Mouse (Mus musculus) lung, postnatal 0 days (tissue): ENCODE measurements around the gene Inka1. TPM values are rescaled to one million over a fixed set of nuclear protein-coding genes. Genes with fewer than 3 reads are reported as not detected.

ENCODE experiments used
- ATAC-seq: fragments of 200-750 bp; cut with Nextera tagmentation; 2 replicates; pipeline ENCODE4 v1.8.0; 2017; ENCODE audit warnings: moderate library complexity
- DNase-seq: peaks from one replicate; pipeline ENCODE4 v3.0.0-alpha.2; 2016; ENCODE audit warnings: low spot score
- H3K27ac ChIP-seq: fragments of 300-500 bp; sonication (generic); 2 replicates; pipeline ENCODE4 v1.5.1; 2014; ENCODE audit warnings: antibody characterized with exemption, mild to moderate bottlenecking, low read length, mixed read lengths
- H3K27me3 ChIP-seq: fragments of 300-500 bp; sonication (generic); replicated peaks from 2 replicates; pipeline ENCODE4 v1.6.1; 2014; ENCODE audit warnings: low read length, mixed read lengths; ENCODE audit not compliant: insufficient read depth
- H3K36me3 ChIP-seq: fragments of 300-500 bp; sonication (generic); 2 replicates; pipeline ENCODE4 v1.6.1; 2014; ENCODE audit warnings: low read length, mixed read lengths; ENCODE audit not compliant: insufficient read depth
- H3K4me1 ChIP-seq: fragments of 300-500 bp; sonication (generic); 2 replicates; pipeline ENCODE4 v1.6.1; 2014; ENCODE audit warnings: antibody characterized with exemption, low read depth, low read length, mixed read lengths; ENCODE audit not compliant: insufficient read depth
- H3K4me2 ChIP-seq: fragments of 300-500 bp; sonication (generic); replicated peaks from 2 replicates; pipeline ENCODE4 v1.6.1; 2014; ENCODE audit warnings: low read depth, mild to moderate bottlenecking, low read length, moderate library complexity, mixed read lengths
- H3K4me3 ChIP-seq: fragments of 300-500 bp; sonication (generic); 2 replicates; pipeline ENCODE4 v1.5.1; 2014; ENCODE audit warnings: low read depth, low read length
- H3K9ac ChIP-seq: fragments of 300-500 bp; sonication (generic); replicated peaks from 2 replicates; pipeline ENCODE4 v1.6.1; 2014; ENCODE audit warnings: low read depth, mild to moderate bottlenecking
- H3K9me3 ChIP-seq: fragments of 300-500 bp; sonication (generic); 2 replicates; pipeline ENCODE4 v1.6.1; 2016; ENCODE audit warnings: low read length, mixed read lengths
- CTCF ChIP-seq: IDR thresholded peaks from 2 replicates; pipeline ENCODE4 v1.5.1; 2016; ENCODE audit warnings: antibody characterized with exemption, mild to moderate bottlenecking
- EP300 ChIP-seq: IDR thresholded peaks from 2 replicates; pipeline ENCODE4 v1.6.1; 2016; ENCODE audit warnings: antibody characterized with exemption, mild to moderate bottlenecking, control low read depth
- WGBS: fragments of 180-500 bp; shearing (Covaris S2); extraction: QIAGEN DNeasy Blood & Tissue Kit; methylation state at CpG from one replicate; pipeline ENCODE4 v1.1.7; 2014; 5-methylcytosine and 5-hydroxymethylcytosine counted together
- polyA plus RNA-seq: library from polyadenylated mRNA; unstranded; fragments of >200 nt; fragmentation: Nextera tagmentation; extraction: Ambion mirVana; gene quantifications from 2 replicates; pipeline ENCODE4 v1.2.1, GENCODE M21; 2015

Inka1 gene
- polyA plus RNA-seq, 1 experiment from 2014 or later: 65.0 TPM

GRCm38 (mm10) chr9:107987950-107988349, 2.3 kb upstream of the Inka1 start:
- ATAC-seq: no peak
- Histone ChIP-seq H3K27ac (no peak overlapping the region), H3K4me1 (peaks cover 4% of the 10 kb centered on the region; the same call in 1 of the 2 replicates), H3K9ac (no peak overlapping the region), H3K9me3 (no peaks in the 10 kb centered on the region), H3K27me3 (no peaks in the 10 kb centered on the region), H3K36me3 (no peaks in the 10 kb centered on the region), H3K4me2 (no peak overlapping the region), H3K4me3 (no peak overlapping the region)
- TF ChIP-seq EP300: no peak
- TF ChIP-seq CTCF: no peak
- DNase-seq: no peak
- WGBS: 76% methylated on average over 3 of the region's 3 CpGs

DNA sequence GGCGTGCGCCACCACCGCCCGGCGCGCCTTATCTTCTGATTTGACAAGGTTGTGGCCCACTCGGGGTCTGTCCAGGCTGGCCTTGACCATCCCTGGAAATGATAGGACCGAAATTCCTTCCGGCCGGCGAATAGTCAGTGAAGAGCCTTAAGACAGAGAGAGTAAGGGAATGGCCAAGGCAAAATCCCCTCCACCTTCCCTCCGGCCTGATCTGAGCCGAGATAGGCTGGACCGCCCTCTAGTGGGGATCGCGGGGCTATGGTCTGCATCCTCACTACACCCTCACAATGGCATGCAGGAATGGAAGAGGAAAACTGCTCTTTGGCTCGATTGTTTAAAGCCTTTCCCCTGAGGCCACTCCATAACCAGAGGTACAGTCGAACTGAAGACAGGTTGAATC, 697 bp upstream of the Inka1 start:
- no peaks in the 10 kb centered on the region for H3K36me3 ChIP-seq
- H3K4me2 ChIP-seq: peak overlapping the region; percentile 70
- H3K27ac ChIP-seq: no peak overlapping the region; the same call in 1 of the 2 replicates
- peaks cover 11% of the 10 kb centered on the region; the same call in 1 of the 2 replicates for H3K4me1 ChIP-seq
- H3K9me3 ChIP-seq: no peaks in the 10 kb centered on the region
- H3K9ac ChIP-seq: no peak overlapping the region
- DNase-seq: peak; percentile 93
- no peak for TF ChIP-seq EP300
- peak; percentile 97 for TF ChIP-seq CTCF
- ATAC-seq: peak; percentile 41
- H3K4me3 ChIP-seq: peak overlapping the region; percentile 59
- WGBS: 5% methylated on average over 18 of the region's 18 CpGs
- H3K27me3 ChIP-seq: no peaks in the 10 kb centered on the region

- 32% methylated on average over 9 of the region's 9 CpGs for WGBS
- Histone ChIP-seq H3K27ac (peak overlapping the region; percentile 92), H3K9me3 (no peaks in the 10 kb centered on the region), H3K9ac (peak overlapping the region; percentile 44), H3K4me1 (peaks cover 11% of the 10 kb centered on the region; the same call in 1 of the 2 replicates), H3K36me3 (0 out of 2 replicates have a peak, but pooled peaks cover 6% of the 10 kb centered on the region), H3K4me3 (peak overlapping the region; percentile 59), H3K4me2 (peak overlapping the region; percentile 70), H3K27me3 (no peaks in the 10 kb centered on the region)
- TF ChIP-seq EP300 (no peak), CTCF (no peak)
- DNase-seq (no peak), ATAC-seq (no peak)
These were observed 974 bp downstream of the Inka1 start for GRCm38 (mm10) chr9:107984754-107985055.

DNA sequence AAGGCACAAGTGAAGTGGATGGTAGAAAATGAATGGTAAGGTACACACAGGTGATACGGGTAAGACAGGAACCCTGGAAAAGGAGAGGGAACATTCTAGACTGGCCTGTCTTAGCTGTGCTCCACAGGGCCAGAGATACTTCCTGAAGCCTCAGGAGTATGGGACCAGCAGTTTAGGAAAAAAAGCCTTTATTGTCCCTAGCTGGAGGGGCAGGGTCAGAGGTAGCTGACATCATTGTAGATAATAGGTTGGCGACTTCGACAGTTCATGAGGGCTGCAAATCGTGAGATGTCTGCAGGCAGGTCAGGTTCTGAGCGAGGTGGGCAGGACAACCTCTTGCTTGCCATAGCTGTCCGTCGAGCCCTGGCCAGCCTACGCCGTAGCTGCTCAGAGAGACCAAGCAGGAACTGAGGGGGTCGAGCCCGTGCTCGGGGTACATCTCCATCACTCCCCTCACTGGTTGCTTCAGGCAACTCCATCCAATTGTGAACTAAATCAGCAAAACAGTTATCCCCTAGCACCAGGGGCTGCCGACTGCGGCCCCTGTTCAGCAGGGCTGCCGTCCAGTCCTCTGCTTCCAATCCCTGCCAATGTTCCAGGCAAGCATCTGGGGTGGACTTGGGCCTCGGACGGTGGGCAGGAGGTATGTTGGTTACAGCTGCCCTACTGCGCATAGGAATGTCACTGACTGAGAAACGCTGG, 1.5 kb downstream of the Inka1 start:
- Histone ChIP-seq H3K27me3 (no peaks in the 10 kb centered on the region), H3K4me1 (peaks cover 11% of the 10 kb centered on the region; the same call in 1 of the 2 replicates), H3K9ac (peak overlapping the region; percentile 44), H3K36me3 (0 out of 2 replicates have a peak, but pooled peaks cover 11% of the 10 kb centered on the region), H3K4me2 (peak overlapping the region; percentile 70), H3K9me3 (no peaks in the 10 kb centered on the region), H3K4me3 (peak overlapping the region; percentile 59), H3K27ac (peak overlapping the region; percentile 92)
- TF ChIP-seq CTCF (no peak), EP300 (no peak)
- ATAC-seq (no peak), DNase-seq (no peak)
- WGBS: 23% methylated on average over 19 of the region's 19 CpGs

DNA sequence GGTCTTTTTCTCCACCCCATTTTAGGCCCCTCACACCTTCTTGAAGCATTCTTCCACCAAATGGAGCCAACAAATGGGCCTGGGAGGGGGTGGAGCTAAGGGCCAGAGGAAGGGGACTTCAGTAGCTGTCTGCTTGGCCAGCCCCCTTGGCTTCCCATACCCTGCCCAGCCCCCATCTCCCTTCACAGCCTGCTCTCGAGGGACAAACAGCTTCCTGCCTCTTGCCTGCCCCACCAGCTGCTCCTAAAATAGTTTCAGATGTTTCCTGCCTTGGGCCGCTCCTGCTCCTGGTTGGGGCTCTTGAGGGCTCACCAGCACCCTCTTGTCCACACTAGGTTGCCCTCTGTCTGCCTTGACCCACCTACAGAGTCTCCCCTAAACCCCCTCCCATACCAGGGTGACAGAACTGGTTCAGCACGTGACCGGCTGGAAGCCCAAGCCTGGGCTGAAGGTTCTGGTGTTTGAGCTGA, 2.2 kb downstream of the Inka1 start:
- DNase-seq: peak; percentile 94
- WGBS: 3% methylated on average over 4 of the region's 4 CpGs
- Histone ChIP-seq H3K4me1 (peaks cover 11% of the 10 kb centered on the region; the same call in 1 of the 2 replicates), H3K4me2 (peak overlapping the region; percentile 70), H3K9ac (peak overlapping the region; percentile 44; the same call in 1 of the 2 replicates), H3K9me3 (no peaks in the 10 kb centered on the region), H3K27ac (peak overlapping the region; percentile 92), H3K4me3 (peak overlapping the region; percentile 59; the same call in 1 of the 2 replicates), H3K36me3 (0 out of 2 replicates have a peak, but pooled peaks cover 14% of the 10 kb centered on the region), H3K27me3 (no peaks in the 10 kb centered on the region)
- TF ChIP-seq CTCF (no peak), EP300 (no peak; the same call in 1 of the 2 replicates)
- peak; percentile 77 for ATAC-seq

- DNase-seq (peak; percentile 94), ATAC-seq (peak; percentile 77)
- peak within 1 kb of the TSS; percentile 92 for H3K27ac ChIP-seq
- H3K27me3 ChIP-seq: no peaks in the 10 kb centered on the region
- TF ChIP-seq CTCF (no peak), EP300 (peak; percentile 91)
- H3K4me3 ChIP-seq: peak within 1 kb of the TSS; percentile 59
- peaks cover 11% of the 10 kb centered on the region; the same call in 1 of the 2 replicates for H3K4me1 ChIP-seq
- H3K36me3 ChIP-seq: 0 out of 2 replicates have a peak, but pooled peaks cover 14% of the 10 kb centered on the region
- 16% methylated on average over 14 of the region's 14 CpGs for WGBS
- H3K4me2 ChIP-seq: peak within 1 kb of the TSS; percentile 70
- peak within 1 kb of the TSS; percentile 44 for H3K9ac ChIP-seq
- no peaks in the 10 kb centered on the region for H3K9me3 ChIP-seq
These were observed 2.9 kb downstream of the Inka1 start, which contains the start of gene Gm20661 for GRCm38 (mm10) chr9:107982681-107983346. Gene Gm20661 (plus strand): TSS chr9:107983058.
